Mouse (Mus musculus) testis, adult 2 months (tissue): ENCODE measurements at regions not wholly inside any gene's neighbourhood (a gene's known extent, or its start where the extent isn't known, plus 50 kb on each side); places are given as distances from the start of the nearest gene placed in this dataset.

Experiments
- CTCF ChIP-seq: fragments of 200-500 bp; IDR thresholded peaks from 2 replicates; pipeline ENCODE4 v1.5.1; 2012; ENCODE audit warnings: low read depth, mild to moderate bottlenecking, inconsistent platforms, low read length, moderate library complexity; ENCODE audit not compliant: control insufficient read depth, insufficient read depth, insufficient replicate concordance
- POLR2A ChIP-seq: fragments of 200-500 bp; IDR thresholded peaks from 2 replicates; pipeline ENCODE4 v1.6.1; 2012; ENCODE audit warnings: low read depth, mild to moderate bottlenecking, inconsistent platforms, low read length, moderate library complexity; ENCODE audit not compliant: control insufficient read depth

DNA sequence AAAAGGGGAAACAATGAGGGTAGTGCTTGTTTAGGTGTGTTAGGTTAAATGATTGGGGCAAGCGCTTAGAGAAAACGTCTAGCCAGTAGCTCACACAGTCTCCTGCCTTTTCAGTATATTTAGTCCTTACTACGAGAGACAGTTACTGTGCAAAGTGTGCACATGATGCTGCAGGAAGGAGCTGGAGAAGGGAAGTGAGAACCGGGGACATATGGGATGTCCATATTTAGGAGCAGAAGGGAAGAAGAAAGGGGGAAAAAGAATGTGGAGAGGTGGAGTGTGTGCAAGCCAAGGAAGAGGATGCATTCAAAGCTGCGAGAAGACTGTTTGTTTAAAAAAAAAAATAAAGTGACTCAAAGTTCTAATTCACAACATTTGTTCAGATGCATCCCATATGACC lies 227.8 kb upstream of the Sash1 start:
- TF ChIP-seq POLR2A (no peak), CTCF (no peak)
